Mouse (Mus musculus) induced T-regulatory cell, adult 2 months (primary cell): ENCODE measurements at regions not wholly inside any gene's neighbourhood (a gene's known extent, or its start where the extent isn't known, plus 50 kb on each side); places are given as distances from the start of the nearest gene placed in this dataset.

Experiments used
- DNase-seq: peaks from one replicate; pipeline ENCODE4 v3.0.0-alpha.2; 2012; ENCODE audit warnings: low read depth

- DNase-seq, result no peak
Measured at GRCm38 (mm10) chr11:117538732-117539131, 54.6 kb downstream of the Gm11733 start.

GRCm38 (mm10) chr11:117540609-117541008 is 56.4 kb downstream of the Gm11733 start:
- no peak for DNase-seq

DNA sequence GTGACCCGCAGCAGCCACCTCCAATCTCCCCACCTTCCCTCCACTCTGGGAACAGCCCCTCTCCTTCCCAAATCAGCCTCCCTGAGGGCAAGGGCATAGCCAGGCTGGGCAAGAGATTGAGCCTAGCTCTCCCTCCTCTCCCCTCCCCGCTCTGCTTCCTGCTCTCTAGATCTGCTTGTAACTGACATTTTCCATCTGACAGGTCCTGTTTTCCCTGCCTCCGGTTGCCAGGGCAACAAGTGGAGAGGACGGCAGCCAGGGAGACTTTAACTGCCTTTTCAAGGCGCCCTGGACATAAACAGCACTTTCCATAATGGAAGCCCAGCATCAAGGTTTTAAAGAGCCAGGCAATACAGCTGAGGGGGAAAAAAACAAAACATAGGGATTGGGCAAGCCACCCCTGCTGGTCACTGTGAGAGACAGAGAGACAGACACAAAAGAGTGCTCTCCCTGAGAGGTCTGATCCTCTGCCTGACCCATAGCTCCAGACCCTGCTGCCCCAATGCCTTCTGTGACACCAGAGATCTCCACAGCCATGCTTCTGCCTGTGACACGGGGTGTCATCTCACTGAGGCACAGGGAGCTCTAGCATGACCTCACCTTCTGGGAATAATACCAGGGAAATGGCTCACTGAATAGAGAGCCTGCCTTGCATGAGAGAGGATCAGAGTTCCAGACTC is 57.2 kb downstream of the Gm11733 start:
- no peak for DNase-seq

DNA sequence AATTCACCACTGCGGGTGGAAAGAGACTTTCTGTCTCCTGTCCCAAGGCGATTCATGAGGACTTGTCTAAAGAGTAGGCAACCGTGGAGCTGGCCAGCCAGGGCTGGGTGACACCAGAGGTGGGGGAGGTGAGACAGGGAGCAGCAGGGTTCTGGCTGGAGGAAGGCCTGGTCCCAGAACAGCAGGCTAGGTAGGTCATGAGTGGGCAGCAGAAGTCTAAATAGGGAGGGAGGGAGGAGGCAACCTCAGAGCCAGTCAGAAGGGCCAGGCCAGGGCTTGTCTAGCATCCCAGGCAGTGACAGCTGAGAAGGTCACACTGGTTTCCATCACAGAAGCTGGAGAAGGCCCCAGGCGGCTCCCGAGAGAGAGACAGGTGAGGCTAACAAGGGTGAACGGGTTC is 59.0 kb downstream of the Gm11733 start:
- DNase-seq, result no peak

DNA sequence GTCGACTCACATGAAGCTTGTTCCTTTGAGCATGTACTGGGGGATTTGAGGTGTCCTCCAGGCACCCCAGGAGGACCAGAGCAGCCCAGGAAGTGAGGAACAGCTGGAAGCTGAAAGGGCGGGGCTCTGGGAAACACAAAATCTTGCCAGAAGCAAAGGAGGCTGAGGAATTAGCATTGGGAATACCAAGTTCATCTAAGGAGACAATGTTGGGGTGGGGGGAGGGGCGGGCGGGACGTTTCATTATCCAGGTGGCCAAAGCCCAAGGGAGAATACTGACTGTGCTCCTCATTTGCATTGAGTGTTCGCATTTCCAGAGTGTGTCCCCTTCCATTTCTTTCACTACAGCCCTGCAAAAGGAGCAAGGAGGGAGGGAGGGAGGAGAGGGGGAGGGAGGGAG is 60.3 kb downstream of the Gm11733 start:
- DNase-seq, result no peak

GRCm38 (mm10) chr11:117544926-117545325 is 60.8 kb downstream of the Gm11733 start:
- DNase-seq, result no peak

GRCm38 (mm10) chr11:117551926-117552325 is 67.8 kb downstream of the Gm11733 start:
- no peak for DNase-seq

- DNase-seq, result no peak
Measured at GRCm38 (mm10) chr11:117552430-117552969, 68.3 kb downstream of the Gm11733 start.

GRCm38 (mm10) chr11:117554111-117554510 is 69.9 kb downstream of the Gm11733 start:
- no peak for DNase-seq

- DNase-seq, result no peak
Measured at GRCm38 (mm10) chr11:117557474-117558381, 73.6 kb downstream of the Gm11733 start.

DNA sequence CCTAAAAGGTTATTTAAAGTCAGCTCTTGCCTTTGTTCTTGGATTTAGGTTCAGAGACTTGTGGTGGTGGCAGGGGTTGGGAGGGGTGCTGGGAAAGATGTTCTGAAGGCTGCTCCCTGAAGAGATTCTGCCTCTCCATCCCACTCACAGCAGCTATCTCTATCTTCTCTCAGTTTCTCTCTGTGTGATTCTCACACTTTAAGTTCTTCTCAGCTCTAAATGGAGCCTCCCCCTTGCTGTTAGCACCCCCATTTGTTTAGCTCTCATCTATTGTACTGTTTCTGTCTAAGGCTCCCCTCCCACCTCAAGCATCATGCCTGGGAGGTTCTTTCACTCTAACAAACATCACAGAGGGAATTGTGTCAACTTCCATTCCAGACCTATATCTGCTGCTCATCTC is 75.7 kb downstream of the Gm11733 start:
- no peak for DNase-seq

- DNase-seq, result no peak
Measured at GRCm38 (mm10) chr11:117567961-117568605, 83.9 kb downstream of the Gm11733 start.

DNA sequence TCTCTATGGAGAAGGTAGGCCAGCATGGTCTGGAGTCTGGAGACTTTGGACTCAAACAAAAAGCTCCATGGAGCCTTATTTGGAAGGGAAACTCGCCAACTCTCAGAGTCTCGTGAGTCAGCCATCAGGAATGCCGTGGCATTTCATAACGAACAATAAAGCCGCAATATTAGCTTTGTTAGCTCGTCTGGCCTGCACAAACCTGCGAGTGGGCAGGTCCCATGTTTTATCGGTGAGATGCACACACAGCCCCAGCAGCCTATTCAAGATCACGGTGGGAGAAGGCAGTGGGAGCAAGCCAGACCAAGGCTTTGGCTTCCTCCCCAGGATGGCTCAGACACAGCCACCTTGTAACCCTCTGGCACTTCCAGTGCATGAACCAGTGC is 84.4 kb downstream of the Gm11733 start:
- DNase-seq, result no peak

DNA sequence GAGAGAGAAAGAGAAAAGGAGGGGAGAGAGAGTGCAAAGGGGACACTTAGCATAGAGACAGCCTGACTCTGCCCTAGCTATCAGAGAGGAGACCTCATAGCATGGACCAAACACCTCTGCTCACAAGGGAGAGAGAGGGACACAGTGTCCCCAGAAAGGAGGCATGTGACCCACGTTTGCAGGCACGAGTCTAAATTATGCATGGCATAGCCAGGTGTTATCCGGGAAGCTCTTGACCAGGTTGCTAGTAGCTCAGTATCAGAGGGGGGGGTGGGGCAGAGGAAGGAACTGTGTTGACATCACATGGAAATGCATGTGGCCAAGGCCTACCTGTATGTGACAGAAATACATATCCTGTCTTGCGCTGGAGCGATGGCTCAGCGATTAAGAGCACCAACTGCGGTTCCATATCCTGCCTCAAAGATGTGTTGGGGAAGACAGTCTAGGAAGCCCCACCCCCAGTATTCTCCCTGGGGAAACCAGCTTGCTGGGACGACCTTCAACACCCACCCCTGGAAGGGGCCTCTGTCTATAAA is 84.5 kb upstream of the Tnrc6c start:
- DNase-seq, result peak; percentile 21

GRCm38 (mm10) chr11:117571858-117572257 is 82.2 kb upstream of the Tnrc6c start:
- no peak for DNase-seq

DNA sequence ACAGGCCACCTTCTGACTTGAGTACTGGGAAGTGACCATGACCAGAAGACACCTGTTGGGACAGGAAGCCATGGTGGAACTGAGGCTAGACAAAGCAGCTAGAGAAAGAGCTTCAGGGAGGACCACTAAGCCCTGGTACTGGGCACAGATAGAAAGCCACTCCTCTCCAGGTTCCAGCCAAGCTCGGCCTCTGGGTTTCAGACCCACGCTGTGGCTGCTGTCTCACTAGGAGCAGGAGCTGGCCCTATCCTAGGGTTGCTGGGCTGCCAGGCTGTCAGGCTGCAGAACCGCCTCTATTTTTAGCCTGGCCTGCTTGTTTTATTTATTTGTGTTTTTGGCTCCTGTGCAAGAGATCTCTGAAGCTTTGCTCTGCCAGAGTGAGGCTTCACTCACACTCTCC is 79.4 kb upstream of the Tnrc6c start:
- DNase-seq, result no peak

DNA sequence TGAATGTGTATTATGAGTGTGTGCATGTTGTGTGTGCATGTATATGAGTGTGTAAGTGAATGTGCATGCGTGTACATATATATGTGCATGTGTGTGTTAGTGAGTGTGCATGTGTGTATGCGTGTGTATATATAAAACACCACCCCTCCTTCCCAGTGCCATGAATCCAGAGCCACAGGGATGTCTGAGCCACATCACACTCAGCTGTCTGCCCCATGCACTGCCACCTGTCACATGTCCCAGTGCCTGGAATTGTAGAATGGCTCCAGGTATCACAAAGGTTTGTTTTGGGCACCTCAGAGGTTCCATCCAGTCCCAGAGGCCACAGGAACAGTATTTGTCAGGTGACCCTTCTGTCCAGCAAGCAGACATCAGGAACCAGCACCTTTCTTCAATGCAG is 75.0 kb upstream of the Tnrc6c start:
- no peak for DNase-seq

- DNase-seq, result no peak
Measured at GRCm38 (mm10) chr11:117579720-117580119, 74.4 kb upstream of the Tnrc6c start.

GRCm38 (mm10) chr11:117583478-117583877 is 70.6 kb upstream of the Tnrc6c start:
- DNase-seq, result no peak

DNA sequence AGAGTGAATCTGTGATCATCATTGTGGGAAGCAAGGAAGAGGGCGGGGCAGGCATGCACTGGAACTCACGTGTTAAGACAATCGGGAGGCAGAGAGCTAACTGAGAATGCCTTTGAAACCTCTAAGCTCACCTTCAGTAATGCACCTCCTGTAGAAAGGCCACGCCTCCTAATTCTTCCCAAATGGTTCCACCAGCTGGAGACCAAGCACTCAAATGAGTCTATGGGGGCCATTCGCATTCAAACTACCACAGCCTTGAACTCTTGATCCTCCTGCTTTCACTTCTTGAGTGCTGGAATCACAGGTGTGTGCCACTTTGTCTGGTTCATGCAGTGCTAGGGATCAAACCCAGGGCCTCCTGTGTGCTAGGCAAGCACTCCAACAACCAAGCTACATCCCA is 68.5 kb upstream of the Tnrc6c start:
- DNase-seq, result no peak

DNA sequence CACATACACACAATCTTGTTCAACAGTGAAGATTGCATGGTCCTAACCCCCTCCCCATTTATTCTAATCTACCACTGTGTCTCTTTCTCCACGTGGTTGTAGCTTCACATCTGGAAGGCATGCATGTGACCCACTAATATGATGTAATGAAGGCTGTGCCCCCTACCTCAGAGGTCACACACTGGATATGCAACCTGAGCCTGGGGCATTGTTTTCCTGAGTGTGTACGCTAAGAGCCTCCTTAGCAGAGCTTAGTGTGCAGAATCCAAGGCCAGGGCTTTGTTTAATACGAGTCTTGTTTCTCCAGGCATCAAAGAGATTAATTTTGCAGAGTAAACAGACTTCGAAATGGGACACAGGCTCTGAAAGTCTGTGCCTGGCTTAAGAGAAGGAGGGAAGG is 68.0 kb upstream of the Tnrc6c start:
- no peak for DNase-seq

DNA sequence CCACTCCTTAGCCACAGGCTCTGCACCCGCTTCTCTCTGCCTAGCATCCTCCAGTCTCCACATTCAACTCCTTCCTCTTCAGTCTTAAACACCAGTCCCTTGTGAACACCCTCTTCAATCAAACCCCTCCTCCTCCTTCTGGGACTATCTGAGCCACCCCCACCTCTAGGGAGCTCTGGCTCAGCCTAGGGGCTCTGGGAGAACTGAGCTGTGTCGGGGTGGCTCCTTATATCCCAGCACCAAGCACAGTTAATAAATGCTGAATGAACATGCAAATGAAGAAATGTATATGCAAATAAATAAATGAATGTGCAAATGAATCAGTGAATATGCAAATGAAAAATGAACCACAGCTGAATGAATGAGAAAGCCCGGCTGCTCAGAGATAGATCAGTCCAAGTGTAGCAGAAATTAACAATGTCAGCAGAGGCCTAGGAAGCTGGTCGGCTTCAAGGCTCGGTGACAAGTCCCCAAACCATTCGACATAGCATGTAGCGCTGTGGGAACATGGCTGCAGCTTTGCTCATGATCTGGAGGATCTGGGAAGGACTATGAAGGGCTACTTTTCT is 67.1 kb upstream of the Tnrc6c start:
- no peak for DNase-seq
